Mouse (Mus musculus): ENCODE measurements around the gene Cdca5. TPM values are rescaled to one million over a fixed set of nuclear protein-coding genes. Genes with fewer than 3 reads are reported as not detected.

Gene Cdca5
- 0.08 and 0.12 TPM in 2 replicates for polyA plus RNA-seq (2021; fragmentation: Nextera tagmentation)
- long read RNA-seq, experiment 1, partial matches to known transcripts: 0 of 1 reads
- long read RNA-seq, experiment 1, other reads (novel, unspliced or antisense): 0 of 1 reads
- long read RNA-seq, experiment 2: 0 reads

GRCm38 (mm10) chr19:6084478-6085248 is at the start of gene Cdca5, which contains the start of gene Zfpl1:
Gene Cdca5, plus strand, starts transcription at chr19:6084983.
Gene Zfpl1, minus strand, starts transcription at chr19:6084956.

GRCm38 (mm10) chr19:6046294-6047153 is 38.3 kb upstream of the Cdca5 start, which contains the start of gene Syvn1:
Gene Syvn1, plus strand, starts transcription at chr19:6046576.

DNA sequence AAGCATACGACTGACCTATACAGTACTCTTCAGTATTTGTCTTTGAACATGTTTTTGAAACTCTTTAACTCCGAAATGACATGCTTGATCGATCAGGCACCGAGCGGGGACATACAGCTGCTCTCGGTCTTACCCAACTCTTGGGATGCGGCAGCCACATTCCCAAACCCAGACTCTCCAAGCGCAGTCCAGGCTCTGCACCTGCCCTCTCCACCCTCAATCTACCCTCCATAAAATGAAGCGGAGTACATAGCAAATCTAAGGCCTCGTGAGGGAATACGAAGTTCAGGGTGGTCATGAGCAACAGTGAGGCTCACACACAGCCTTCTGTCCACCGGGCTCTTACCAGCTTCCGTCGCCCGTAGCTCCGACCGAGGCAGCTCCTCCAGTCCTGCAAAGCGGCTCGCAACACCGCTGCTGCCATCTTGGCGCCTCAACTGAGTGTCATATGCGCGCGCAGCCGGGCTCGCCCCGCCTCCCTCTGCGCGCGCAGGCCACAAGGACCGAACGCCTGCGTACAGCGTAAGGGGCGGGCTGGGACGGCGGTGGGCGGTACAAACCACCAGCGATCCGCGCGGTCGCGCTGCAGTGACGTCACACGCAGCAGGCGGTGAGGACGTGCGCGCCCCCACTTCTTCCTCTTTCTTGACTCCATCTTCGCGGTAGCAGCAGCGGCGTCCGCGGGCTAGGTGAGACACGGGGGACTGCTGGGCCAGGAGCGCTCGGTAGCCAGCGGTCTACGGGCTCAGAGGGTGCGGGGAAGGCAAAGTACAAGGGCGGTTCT is 27.3 kb upstream of the Cdca5 start, which contains the start of the genes Mrpl49 and Fau:
Gene Mrpl49 (minus strand): TSS at position 473 of the 784 bp plus-strand sequence.
Gene Fau (plus strand): TSS at position 532 of the 784 bp plus-strand sequence.

GRCm38 (mm10) chr19:6061021-6061533 is 23.7 kb upstream of the Cdca5 start, which contains the start of gene Znhit2:
Gene Znhit2, plus strand, starts transcription at chr19:6061192.

DNA sequence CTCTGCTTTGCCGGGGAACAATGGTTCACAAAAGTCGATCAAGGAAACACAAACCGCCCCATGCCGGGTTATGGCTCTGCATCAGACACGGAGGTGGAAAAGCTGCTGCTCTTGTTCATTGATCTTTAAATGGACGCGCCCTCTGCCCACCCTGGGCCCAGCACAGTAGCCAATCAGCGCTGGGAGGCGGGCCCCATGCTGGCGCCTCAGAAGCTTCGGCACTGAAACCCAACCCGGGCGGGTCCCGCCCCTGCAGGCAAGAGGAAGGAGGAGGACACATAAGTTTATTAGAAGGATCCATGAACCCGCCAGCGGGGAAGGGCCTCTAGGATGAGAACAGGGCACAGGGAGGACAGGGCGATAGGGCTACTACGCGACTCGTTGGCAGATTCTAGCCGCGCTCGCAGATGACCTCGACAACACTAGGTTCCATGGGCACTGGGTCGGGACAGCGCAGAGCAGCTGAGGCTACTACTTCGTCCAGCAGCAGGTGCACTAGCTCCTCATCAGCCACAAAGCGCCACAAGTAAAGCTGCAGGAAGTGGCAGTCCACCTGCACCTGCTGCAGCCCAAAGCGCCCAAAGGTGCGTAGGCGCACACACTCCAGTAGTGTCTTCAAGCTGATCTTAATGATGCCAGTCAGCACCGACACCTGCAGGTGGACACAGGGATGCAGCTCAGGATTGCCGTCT is 16.9 kb upstream of the Cdca5 start, which contains the start of gene Tm7sf2:
Gene Tm7sf2 (minus strand): TSS at position 650 of the 692 bp plus-strand sequence.

DNA sequence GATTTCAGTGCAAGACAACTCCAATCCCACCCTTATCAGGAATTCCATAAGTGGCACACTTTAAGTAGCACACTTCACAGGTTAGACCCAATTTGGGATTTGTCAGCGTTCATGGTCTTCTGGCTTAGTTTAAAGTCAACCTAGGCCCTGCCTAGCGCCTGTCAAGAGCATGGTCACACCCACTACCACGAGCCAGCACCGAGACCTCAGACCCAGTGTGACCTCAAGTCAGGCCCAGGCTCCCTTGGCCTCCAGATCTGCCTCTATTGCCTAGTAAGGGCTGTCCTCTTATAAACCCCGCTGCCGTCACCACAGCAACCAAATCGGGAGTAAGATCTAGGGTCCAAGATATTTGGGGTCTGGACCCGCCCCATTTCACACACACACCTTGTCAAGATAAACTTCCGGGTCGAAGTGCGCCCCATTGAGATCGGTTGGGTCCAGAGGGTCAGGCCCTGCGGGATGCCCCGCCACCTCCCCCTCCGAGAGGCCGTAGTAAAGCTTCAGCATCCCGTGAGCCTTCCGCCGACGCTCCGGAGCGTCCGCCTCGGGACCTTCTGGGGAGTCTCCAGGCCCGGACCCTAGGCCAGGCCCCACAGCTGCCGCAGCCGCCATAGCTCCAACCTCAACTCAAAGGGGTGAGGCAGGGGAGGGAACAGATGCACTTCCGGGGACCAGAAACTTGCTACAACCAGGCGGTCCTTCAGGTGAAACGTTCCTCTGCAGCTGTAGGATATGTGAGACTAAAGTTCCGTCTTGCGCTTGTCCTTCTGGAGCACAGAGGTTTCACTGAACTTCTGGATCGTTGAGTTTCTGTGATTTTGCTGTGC is 8.0 kb upstream of the Cdca5 start, which contains the start of gene Vps51:
Gene Vps51 (minus strand): TSS at position 668 of the 830 bp plus-strand sequence.

DNA sequence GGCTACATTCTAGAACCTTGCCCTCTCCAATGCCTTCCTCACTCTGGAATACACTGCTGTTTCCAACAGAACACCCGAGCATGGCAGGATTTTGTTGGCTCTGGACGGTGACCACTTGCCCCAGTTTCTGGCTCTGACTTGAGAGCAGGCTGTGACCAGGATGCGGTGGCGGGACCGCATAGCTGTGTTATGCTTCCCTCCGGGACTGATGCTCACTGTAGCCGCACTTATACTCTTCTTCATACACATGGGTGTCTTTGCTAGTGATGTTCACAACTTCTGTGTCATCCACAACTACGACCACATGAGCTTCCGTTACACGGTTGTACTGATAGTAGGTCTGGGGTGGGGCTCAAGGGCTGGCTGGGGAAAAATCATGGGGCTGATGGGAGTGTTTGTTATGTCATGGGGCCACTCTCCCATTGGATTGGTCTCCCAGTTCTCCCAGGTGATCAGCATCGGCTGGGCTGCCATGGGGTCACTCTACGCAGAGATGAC is 4.8 kb upstream of the Cdca5 start, which contains the start of gene Tmem262:
Gene Tmem262 (plus strand): TSS at position 51 of the 498 bp plus-strand sequence.

DNA sequence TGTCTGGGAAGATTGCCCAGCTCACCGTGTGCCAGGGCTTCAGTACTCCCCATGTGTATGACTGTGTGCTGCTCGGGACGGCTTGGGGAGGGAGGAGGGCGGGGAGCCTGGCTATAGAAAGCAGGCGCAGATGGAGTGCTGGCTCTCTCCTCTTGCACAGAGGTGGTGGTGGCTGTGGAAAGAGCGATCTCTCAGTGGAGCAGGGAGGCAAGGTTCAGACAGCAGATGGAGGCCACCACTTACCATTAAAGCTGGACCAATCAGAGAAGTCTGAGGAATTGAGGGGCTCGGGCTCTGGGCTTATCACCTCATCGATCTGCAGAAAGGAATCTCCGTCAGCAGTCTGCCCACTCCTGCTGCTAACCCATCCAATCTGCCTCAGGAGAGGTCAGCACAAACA is 2.6 kb upstream of the Cdca5 start, which contains the start of gene Gm28374:
Gene Gm28374 (minus strand): TSS at position 101 of the 400 bp plus-strand sequence.

GRCm38 (mm10) chr19:6094119-6094518 is 9.3 kb downstream of the Cdca5 start, which contains the start of gene AC131692.1:
Gene AC131692.1, plus strand, starts transcription at chr19:6094419.

DNA sequence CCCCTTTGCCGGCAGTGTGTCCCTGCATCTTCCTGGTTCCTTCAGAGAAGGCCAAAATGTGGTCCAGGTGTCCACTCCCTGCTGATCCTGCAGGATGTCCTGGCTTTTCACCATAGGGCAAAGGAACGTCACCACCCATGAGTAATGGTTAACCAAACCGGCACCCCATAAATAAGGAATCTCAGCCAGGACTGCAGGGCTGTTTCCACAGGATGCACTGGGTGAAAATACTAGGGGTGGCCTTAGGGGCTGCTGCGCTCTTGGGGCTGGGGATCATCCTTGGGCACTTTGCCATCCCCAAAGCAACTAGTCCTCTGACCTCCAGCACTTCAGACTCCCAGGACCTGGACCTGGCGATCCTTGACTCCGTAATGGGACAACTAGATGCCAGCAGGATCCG is 20.8 kb downstream of the Cdca5 start, which contains the start of gene Naaladl1:
Gene Naaladl1 (plus strand): TSS at position 197 of the 400 bp plus-strand sequence.

GRCm38 (mm10) chr19:6117986-6118676 is 33.3 kb downstream of the Cdca5 start, which contains the start of gene Sac3d1:
Gene Sac3d1, minus strand, starts transcription at chr19:6118650.

GRCm38 (mm10) chr19:6127760-6128341 is 43.1 kb downstream of the Cdca5 start, which contains the start of gene Snx15:
Gene Snx15, minus strand, starts transcription at chr19:6128304.

DNA sequence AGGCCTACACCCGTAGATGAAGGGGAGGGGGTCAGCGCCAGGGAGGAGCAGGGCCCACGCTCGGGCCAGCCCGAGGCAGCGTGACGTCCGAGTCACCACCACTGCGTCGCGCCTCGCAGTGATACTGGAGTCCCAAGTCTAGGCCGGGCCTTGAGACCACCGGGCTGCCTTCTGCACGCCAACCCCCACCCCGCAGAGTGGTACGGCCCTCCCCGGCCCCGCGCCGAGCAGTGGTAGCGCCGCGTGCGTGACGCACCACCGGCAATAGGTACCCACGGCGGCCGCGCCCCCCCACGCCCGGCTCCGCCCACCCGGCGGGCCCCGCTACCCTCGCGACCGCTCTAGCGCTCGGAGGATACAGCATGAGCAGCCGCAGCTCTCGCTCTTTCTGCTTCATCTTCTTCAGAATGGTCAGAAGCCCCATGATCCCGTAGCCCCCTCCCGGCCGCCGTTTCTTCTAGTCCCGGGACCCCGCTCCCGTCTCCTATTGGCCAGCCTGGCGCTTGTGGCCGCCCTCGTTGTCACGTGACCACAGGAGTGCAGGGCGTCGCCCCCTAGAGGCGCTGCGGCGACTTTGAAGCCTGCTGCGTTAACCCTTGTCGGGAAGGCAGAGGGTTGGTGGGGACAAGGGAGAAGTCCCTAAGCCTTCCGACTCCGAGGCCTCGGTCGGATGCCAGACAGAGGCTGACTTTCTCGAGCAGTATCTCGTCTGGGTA is 56.1 kb downstream of the Cdca5 start, which contains the start of gene Batf2:
Gene Batf2 (plus strand): TSS at position 306 of the 716 bp plus-strand sequence.

DNA sequence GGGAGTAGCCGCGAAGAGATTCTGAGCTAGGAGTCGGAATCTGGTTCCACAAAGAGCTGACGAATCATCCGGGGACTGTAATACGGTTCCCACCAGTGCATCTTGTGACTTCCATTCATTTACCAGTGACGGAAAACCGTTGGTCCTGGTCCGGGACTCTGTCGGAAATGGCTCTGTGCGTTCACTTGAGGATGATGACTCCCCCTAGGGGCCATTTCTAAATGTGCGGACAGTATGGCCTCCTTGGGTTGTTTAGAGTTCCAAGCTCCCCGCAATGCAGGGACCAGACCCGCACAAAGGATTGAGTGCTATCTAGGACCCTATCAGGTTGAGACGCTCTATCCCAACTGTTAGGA is 56.6 kb downstream of the Cdca5 start, which contains the start of gene Arl2:
Gene Arl2 (minus strand): TSS at position 155 of the 356 bp plus-strand sequence.

